Mouse (Mus musculus): Measurements from ENCODE around the gene Zfp579. TPM values are rescaled to one million over a fixed set of nuclear protein-coding genes. Genes with fewer than 3 reads are reported as not detected.
A peak's percentile ranks its signal among the peaks of the same experiment; 100 is the strongest.

Zfp579 gene
- polyA plus RNA-seq, 1 experiment = 16.3 TPM

DNA sequence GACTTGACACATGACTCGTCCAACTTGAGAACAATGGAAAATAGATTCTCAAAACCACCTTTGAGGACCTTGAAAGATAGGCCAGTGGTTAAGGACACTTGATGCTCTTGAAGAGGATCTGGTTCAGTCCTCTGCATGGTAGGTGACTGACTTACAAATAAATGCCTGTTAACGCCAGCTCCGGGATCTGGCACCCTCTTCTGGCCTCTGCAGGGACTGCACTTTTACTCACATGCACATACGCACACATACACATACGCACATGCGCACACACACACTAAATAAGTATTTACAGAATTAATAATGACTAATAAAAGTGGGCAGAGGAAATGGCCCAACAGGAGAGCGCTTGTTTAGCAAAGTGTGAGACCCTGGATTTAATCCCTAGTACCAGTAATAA lies 19.1 kb downstream of the Zfp579 start:
- Histone ChIP-seq H3K27me3 (ENCODE audit: control insufficient read depth, insufficient read depth, insufficient read length) (peaks cover 6% of the 10 kb centered on the region), H3ac (ENCODE audit: control insufficient read depth, insufficient read length) (no peak overlapping the region), H3K4me3 (no peak overlapping the region), H3K79me2 (ENCODE audit: control insufficient read depth, insufficient read depth) (no peaks in the 10 kb centered on the region), H3K36me3 (ENCODE audit: control insufficient read depth, insufficient read depth) (no peaks in the 10 kb centered on the region), H3K4me2 (ENCODE audit: low read depth) (no peak overlapping the region)
- TF ChIP-seq REST (IDR thresholded peaks at IDR 0.05; ENCODE audit: insufficient read depth, insufficient read length) = no peak
- no peak for TF ChIP-seq TCF12 (IDR thresholded peaks at IDR 0.05; ENCODE audit: insufficient read depth, poor library complexity, severe bottlenecking)
- no peak for TF ChIP-seq POLR2AphosphoS2 (IDR thresholded peaks at IDR 0.05; ENCODE audit: insufficient read length, low read depth)
- no peak for TF ChIP-seq USF1 (IDR thresholded peaks at IDR 0.05; ENCODE audit: low read depth)
- TF ChIP-seq SRF (IDR thresholded peaks at IDR 0.05; ENCODE audit: control insufficient read depth, insufficient read length, low read depth) = no peak
- no peak for TF ChIP-seq E2F4 (IDR thresholded peaks at IDR 0.05; ENCODE audit: insufficient read depth)
- no peak for TF ChIP-seq POLR2A (IDR thresholded peaks at IDR 0.05; ENCODE audit: insufficient read length, low read depth)
- TF ChIP-seq MYOD1 (IDR thresholded peaks at IDR 0.05; ENCODE audit: control insufficient read depth in 1 of 3, insufficient read length in 2 of 3, low read depth in 2 of 3) = no peak
- no peak for TF ChIP-seq TCF3 (IDR thresholded peaks at IDR 0.05; ENCODE audit: insufficient read length, low read depth)
- no peak for TF ChIP-seq MAX (IDR thresholded peaks at IDR 0.05; ENCODE audit: low read depth)
- TF ChIP-seq CEBPB (IDR thresholded peaks at IDR 0.05; ENCODE audit: insufficient read depth, poor library complexity, severe bottlenecking) = no peak
- no peak for TF ChIP-seq MYOG (IDR thresholded peaks at IDR 0.05; ENCODE audit: control insufficient read depth in 1 of 3, insufficient read depth in 1 of 3, insufficient read length in 2 of 3, low read depth in 2 of 3)

DNA sequence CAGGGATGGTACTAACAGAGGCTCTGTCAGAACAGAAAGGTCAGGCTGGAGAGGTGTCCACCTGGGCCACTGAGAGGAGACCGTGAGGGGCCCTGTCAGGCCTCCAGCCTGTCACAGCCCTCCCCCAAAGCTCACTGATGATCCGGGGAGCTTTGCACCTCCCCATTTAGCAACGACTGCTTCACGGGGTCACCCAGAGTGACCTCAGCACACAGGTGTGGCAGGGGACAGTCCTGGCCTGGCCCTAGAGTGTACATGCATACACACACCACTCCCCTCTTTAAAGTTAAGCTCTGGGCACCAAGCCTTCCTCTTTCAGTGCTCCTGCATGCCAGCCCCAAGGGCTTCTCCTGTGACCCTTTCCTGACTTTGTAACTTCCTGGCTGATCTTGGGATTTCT lies 20.5 kb downstream of the Zfp579 start:
- Histone ChIP-seq H3K79me2 (ENCODE audit: control insufficient read depth, insufficient read depth) (no peaks in the 10 kb centered on the region), H3K36me3 (ENCODE audit: control insufficient read depth, insufficient read depth) (no peaks in the 10 kb centered on the region), H3K27me3 (ENCODE audit: control insufficient read depth, insufficient read depth, insufficient read length) (peaks cover under 1% of the 10 kb centered on the region), H3ac (ENCODE audit: control insufficient read depth, insufficient read length) (no peak overlapping the region), H3K4me2 (ENCODE audit: low read depth) (no peak overlapping the region), H3K4me3 (no peak overlapping the region)
- TF ChIP-seq CEBPB (IDR thresholded peaks at IDR 0.05; ENCODE audit: insufficient read depth, poor library complexity, severe bottlenecking) (no peak), MAX (IDR thresholded peaks at IDR 0.05; ENCODE audit: low read depth) (no peak), SRF (IDR thresholded peaks at IDR 0.05; ENCODE audit: control insufficient read depth, insufficient read length, low read depth) (no peak), POLR2A (IDR thresholded peaks at IDR 0.05; ENCODE audit: insufficient read length, low read depth) (no peak), TCF12 (IDR thresholded peaks at IDR 0.05; ENCODE audit: insufficient read depth, poor library complexity, severe bottlenecking) (no peak), USF1 (IDR thresholded peaks at IDR 0.05; ENCODE audit: low read depth) (no peak), REST (IDR thresholded peaks at IDR 0.05; ENCODE audit: insufficient read depth, insufficient read length) (no peak), MYOG (IDR thresholded peaks at IDR 0.05; ENCODE audit: control insufficient read depth in 1 of 3, insufficient read depth in 1 of 3, insufficient read length in 2 of 3, low read depth in 2 of 3) (no peak), E2F4 (IDR thresholded peaks at IDR 0.05; ENCODE audit: insufficient read depth) (no peak), MYOD1 (IDR thresholded peaks at IDR 0.05; ENCODE audit: control insufficient read depth in 1 of 3, insufficient read length in 2 of 3, low read depth in 2 of 3) (no peak)

DNA sequence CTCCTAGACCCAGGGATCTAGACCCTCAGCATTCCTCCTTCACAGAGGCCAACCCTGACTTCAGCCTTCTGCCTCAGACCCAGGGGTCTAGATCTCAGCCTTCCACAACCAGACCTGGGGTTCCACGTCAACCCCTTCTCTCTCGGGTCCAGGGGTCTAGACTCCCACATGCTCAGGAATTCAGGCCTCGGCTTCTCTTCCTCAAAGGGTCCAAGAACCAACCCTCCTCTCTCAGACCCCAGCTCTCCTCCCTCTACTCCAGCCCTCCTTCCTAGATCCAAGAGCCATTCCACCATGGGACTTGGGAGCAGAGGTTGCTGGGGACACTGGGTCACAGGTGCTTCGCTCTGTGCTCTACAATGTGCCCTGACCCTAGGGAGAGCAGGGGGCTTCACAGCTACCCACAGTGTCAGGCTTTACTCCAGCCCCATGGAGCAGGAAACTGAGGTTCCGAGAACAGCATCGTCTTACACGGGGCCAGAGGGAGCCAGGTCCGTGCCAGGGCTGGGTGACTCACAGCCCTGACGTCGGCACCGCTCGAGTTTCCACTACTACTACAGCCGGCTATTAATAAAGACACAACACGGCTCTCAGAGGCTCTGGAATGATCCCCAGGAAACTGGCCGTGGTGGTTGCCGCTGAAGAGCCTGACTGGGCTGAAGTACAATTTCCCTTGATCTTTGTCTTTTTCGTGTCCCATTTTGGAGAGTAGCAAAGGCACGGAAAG lies 23.5 kb downstream of the Zfp579 start:
- H3K79me2 ChIP-seq (ENCODE audit: control insufficient read depth, insufficient read depth) = no peaks in the 10 kb centered on the region
- TF ChIP-seq CEBPB (IDR thresholded peaks at IDR 0.05; ENCODE audit: insufficient read depth, poor library complexity, severe bottlenecking) = no peak
- no peak overlapping the region for H3K4me3 ChIP-seq
- H3K36me3 ChIP-seq (ENCODE audit: control insufficient read depth, insufficient read depth) = no peaks in the 10 kb centered on the region
- H3K4me2 ChIP-seq (ENCODE audit: low read depth) = peak overlapping the region; percentile 74
- no peak overlapping the region for H3ac ChIP-seq (ENCODE audit: control insufficient read depth, insufficient read length)
- no peaks in the 10 kb centered on the region for H3K27me3 ChIP-seq (ENCODE audit: control insufficient read depth, insufficient read depth, insufficient read length)

GRCm38 (mm10) chr7:4971710-4972109 lies 24.2 kb downstream of the Zfp579 start:
- Histone ChIP-seq H3K79me2 (ENCODE audit: control insufficient read depth, insufficient read depth) (no peaks in the 10 kb centered on the region), H3K36me3 (ENCODE audit: control insufficient read depth, insufficient read depth) (no peaks in the 10 kb centered on the region), H3K27me3 (ENCODE audit: control insufficient read depth, insufficient read depth, insufficient read length) (no peaks in the 10 kb centered on the region), H3ac (ENCODE audit: control insufficient read depth, insufficient read length) (no peak overlapping the region), H3K4me3 (no peak overlapping the region), H3K4me2 (ENCODE audit: low read depth) (no peak overlapping the region)
- TF ChIP-seq CEBPB (IDR thresholded peaks at IDR 0.05; ENCODE audit: insufficient read depth, poor library complexity, severe bottlenecking) = no peak
- no peak for TF ChIP-seq E2F4 (IDR thresholded peaks at IDR 0.05; ENCODE audit: insufficient read depth)
- TF ChIP-seq REST (IDR thresholded peaks at IDR 0.05; ENCODE audit: insufficient read depth, insufficient read length) = no peak
- TF ChIP-seq SRF (IDR thresholded peaks at IDR 0.05; ENCODE audit: control insufficient read depth, insufficient read length, low read depth) = no peak
- TF ChIP-seq MAX (IDR thresholded peaks at IDR 0.05; ENCODE audit: low read depth) = no peak
- no peak for TF ChIP-seq USF1 (IDR thresholded peaks at IDR 0.05; ENCODE audit: low read depth)
- TF ChIP-seq MYOG (IDR thresholded peaks at IDR 0.05; ENCODE audit: control insufficient read depth in 1 of 3, insufficient read depth in 1 of 3, insufficient read length in 2 of 3, low read depth in 2 of 3) = no peak
- TF ChIP-seq POLR2AphosphoS2 (IDR thresholded peaks at IDR 0.05; ENCODE audit: insufficient read length, low read depth) = no peak
- no peak for TF ChIP-seq TCF3 (IDR thresholded peaks at IDR 0.05; ENCODE audit: insufficient read length, low read depth)
- TF ChIP-seq POLR2A (IDR thresholded peaks at IDR 0.05; ENCODE audit: insufficient read length, low read depth) = no peak
- TF ChIP-seq TCF12 (IDR thresholded peaks at IDR 0.05; ENCODE audit: insufficient read depth, poor library complexity, severe bottlenecking) = no peak
- TF ChIP-seq MYOD1 (IDR thresholded peaks at IDR 0.05; ENCODE audit: control insufficient read depth in 1 of 3, insufficient read length in 2 of 3, low read depth in 2 of 3) = no peak

GRCm38 (mm10) chr7:4971068-4971467 lies 24.9 kb downstream of the Zfp579 start, which contains the start of gene Sbk3:
TSS of gene Sbk3 (minus strand) at chr7:4971168.
- Histone ChIP-seq H3K79me2 (ENCODE audit: control insufficient read depth, insufficient read depth) (no peaks in the 10 kb centered on the region), H3K4me2 (ENCODE audit: low read depth) (no peak within 1 kb of the TSS), H3K36me3 (ENCODE audit: control insufficient read depth, insufficient read depth) (no peaks in the 10 kb centered on the region), H3ac (ENCODE audit: control insufficient read depth, insufficient read length) (no peak within 1 kb of the TSS), H3K27me3 (ENCODE audit: control insufficient read depth, insufficient read depth, insufficient read length) (no peaks in the 10 kb centered on the region), H3K4me3 (no peak within 1 kb of the TSS)
- TF ChIP-seq TCF12 (IDR thresholded peaks at IDR 0.05; ENCODE audit: insufficient read depth, poor library complexity, severe bottlenecking) (no peak), REST (IDR thresholded peaks at IDR 0.05; ENCODE audit: insufficient read depth, insufficient read length) (no peak), SRF (IDR thresholded peaks at IDR 0.05; ENCODE audit: control insufficient read depth, insufficient read length, low read depth) (no peak), MYOG (IDR thresholded peaks at IDR 0.05; ENCODE audit: control insufficient read depth in 1 of 3, insufficient read depth in 1 of 3, insufficient read length in 2 of 3, low read depth in 2 of 3) (no peak), POLR2AphosphoS2 (IDR thresholded peaks at IDR 0.05; ENCODE audit: insufficient read length, low read depth) (no peak), MYOD1 (IDR thresholded peaks at IDR 0.05; ENCODE audit: control insufficient read depth in 1 of 3, insufficient read length in 2 of 3, low read depth in 2 of 3) (no peak), USF1 (IDR thresholded peaks at IDR 0.05; ENCODE audit: low read depth) (no peak), POLR2A (IDR thresholded peaks at IDR 0.05; ENCODE audit: insufficient read length, low read depth) (no peak), MAX (IDR thresholded peaks at IDR 0.05; ENCODE audit: low read depth) (no peak)
